Mouse (Mus musculus) left cerebral cortex, adult 2 months (tissue): ENCODE measurements around the gene Grik5. TPM values are rescaled to one million over a fixed set of nuclear protein-coding genes. Genes with fewer than 3 reads are reported as not detected.

ENCODE experiments used
- DNase-seq, 2 experiments: peaks; one replicate each; pipeline ENCODE4 v3.0.0; 2021 to 2022; ENCODE audit warnings: low spot score in 2 of 2, mixed read lengths in 1 of 2; ENCODE audit errors: extremely low spot score in 1 of 2
- H3K27ac ChIP-seq: fragments of 200-600 bp; 2 replicates; pipeline ENCODE4 v1.8.1; 2022
- H3K4me3 ChIP-seq: fragments of 200-600 bp; 2 replicates; pipeline ENCODE4 v1.8.1; 2022
- CTCF ChIP-seq: fragments of 200-600 bp; IDR thresholded peaks from 2 replicates; pipeline ENCODE4 v1.8.1; 2022; ENCODE audit warnings: antibody characterized with exemption, mild to moderate bottlenecking, moderate library complexity
- intact Hi-C: fragments of 180-260 bp; cut with DNase I; formaldehyde crosslinking; loops from one replicate; pipeline ENCODE4 v1.15.1; 2025
- total RNA-seq, 2 experiments: library from RNA; stranded (reverse); gene quantifications; 2 replicates each; pipeline ENCODE4 v1.2.3; 2021

Grik5 gene
- total RNA-seq, 2 experiments from 2014 or later: 207 to 218 TPM

GRCm38 (mm10) chr7:25099581-25099980 lies 27.4 kb upstream of the Grik5 start:
- intact Hi-C loops: no loop called here
- no peak for DNase-seq
- TF ChIP-seq CTCF: peak; percentile 24
- peak overlapping the region; percentile 3 for H3K27ac ChIP-seq
- no peak overlapping the region for H3K4me3 ChIP-seq

GRCm38 (mm10) chr7:25098169-25098568 lies 26.0 kb upstream of the Grik5 start:
- no peak for TF ChIP-seq CTCF
- peak overlapping the region; percentile 36; the same call in 1 of the 2 replicates for H3K27ac ChIP-seq
- intact Hi-C loops: no loop called here
- DNase-seq: no peak
- no peak overlapping the region for H3K4me3 ChIP-seq

GRCm38 (mm10) chr7:25089875-25090274 lies 17.7 kb upstream of the Grik5 start:
- DNase-seq: no peak
- no peak overlapping the region for H3K4me3 ChIP-seq
- no peak overlapping the region for H3K27ac ChIP-seq
- no peak for TF ChIP-seq CTCF
- intact Hi-C loops: loop anchor here (5.0 kb wide), 1 partner anchor 198 kb away; no protein-coding TSS in a partner anchor

- Histone ChIP-seq H3K27ac (no peak overlapping the region), H3K4me3 (no peak overlapping the region)
- intact Hi-C loops: no loop called here
- no peak for DNase-seq
- TF ChIP-seq CTCF: no peak
Measured at GRCm38 (mm10) chr7:25088968-25089367, 16.8 kb upstream of the Grik5 start.

GRCm38 (mm10) chr7:25088531-25088930 lies 16.4 kb upstream of the Grik5 start:
- no peak overlapping the region for H3K4me3 ChIP-seq
- TF ChIP-seq CTCF: no peak
- no peak overlapping the region for H3K27ac ChIP-seq
- no peak for DNase-seq
- intact Hi-C loops: no loop called here

- intact Hi-C loops: no loop called here
- no peak overlapping the region for H3K4me3 ChIP-seq
- no peak for DNase-seq
- TF ChIP-seq CTCF: no peak
- no peak overlapping the region for H3K27ac ChIP-seq
Measured at GRCm38 (mm10) chr7:25087972-25088371, 15.8 kb upstream of the Grik5 start.

- Histone ChIP-seq H3K27ac (no peak overlapping the region), H3K4me3 (no peak overlapping the region)
- no peak for TF ChIP-seq CTCF
- intact Hi-C loops: no loop called here
- DNase-seq: no peak
Measured at GRCm38 (mm10) chr7:25087256-25087912, 15.2 kb upstream of the Grik5 start.

- TF ChIP-seq CTCF: peak; percentile 57
- Histone ChIP-seq H3K27ac (no peak overlapping the region), H3K4me3 (no peak overlapping the region)
- intact Hi-C loops: no loop called here
- no peak for DNase-seq
Measured at GRCm38 (mm10) chr7:25086656-25087055, 14.5 kb upstream of the Grik5 start.

GRCm38 (mm10) chr7:25084621-25085020 lies 12.5 kb upstream of the Grik5 start:
- Histone ChIP-seq H3K4me3 (no peak overlapping the region), H3K27ac (no peak overlapping the region)
- no peak for TF ChIP-seq CTCF
- no peak for DNase-seq
- intact Hi-C loops: no loop called here

GRCm38 (mm10) chr7:25082510-25082909 lies 10.4 kb upstream of the Grik5 start:
- Histone ChIP-seq H3K4me3 (no peak overlapping the region), H3K27ac (no peak overlapping the region)
- DNase-seq: peak in 1 of 2 experiments; percentile 33
- TF ChIP-seq CTCF: peak; percentile 75
- intact Hi-C loops: no loop called here

- no peak overlapping the region for H3K4me3 ChIP-seq
- no peak for TF ChIP-seq CTCF
- no peak for DNase-seq
- intact Hi-C loops: no loop called here
- H3K27ac ChIP-seq: no peak overlapping the region
Measured at GRCm38 (mm10) chr7:25080431-25080830, 8.3 kb upstream of the Grik5 start.

- Histone ChIP-seq H3K4me3 (no peak overlapping the region), H3K27ac (no peak overlapping the region)
- TF ChIP-seq CTCF: no peak
- DNase-seq: no peak
- intact Hi-C loops: loop anchor here (10.0 kb wide), 1 partner anchor 195 kb away; the partner anchor contains the start of gene Rps19
Measured at GRCm38 (mm10) chr7:25079496-25080026, 7.4 kb upstream of the Grik5 start.

- TF ChIP-seq CTCF: no peak
- H3K4me3 ChIP-seq: peak overlapping the region; percentile 80
- no peak for DNase-seq
- peak overlapping the region; percentile 85 for H3K27ac ChIP-seq
- intact Hi-C loops: loop anchor here (10.0 kb wide), 1 partner anchor 193 kb away; the partner anchor contains the start of gene Rps19
Measured at GRCm38 (mm10) chr7:25077414-25077755, 5.2 kb upstream of the Grik5 start.
